Mouse (Mus musculus): ENCODE data around the gene Ripply3.

- no peak for TF ChIP-seq POLR2A (IDR thresholded peaks at IDR 0.05; ENCODE audit: extremely low read depth, insufficient read depth, low read length)
- no peak for TF ChIP-seq CTCF (IDR thresholded peaks at IDR 0.05; ENCODE audit: extremely low read depth, insufficient read depth, low read length)
Measured at GRCm38 (mm10) chr16:94362174-94362873, 34.1 kb downstream of the Ripply3 start.
